Mouse (Mus musculus) embryonic facial prominence, embryonic 14.5 days (tissue): ENCODE data around the gene Cdk6. TPM values are rescaled to one million over a fixed set of nuclear protein-coding genes. Genes with fewer than 3 reads are reported as not detected.
A peak's percentile ranks its signal among the peaks of the same experiment; 100 is the strongest.
"Not testable (repeated sequence)": the region's sequence is repeated elsewhere in the genome, so short reads cannot be mapped to it uniquely, and the experiment has no call there.

ENCODE experiments used
- ATAC-seq: fragments of 200-750 bp; cut with Nextera tagmentation; 2 replicates; pipeline ENCODE4 v1.8.0; 2017; ENCODE audit warnings: low read depth, moderate number of reproducible peaks, moderate TSS enrichment
- DNase-seq: peaks from one replicate; pipeline ENCODE4 v3.0.0-alpha.2; 2015; ENCODE audit warnings: low spot score
- H3K27ac ChIP-seq: fragments of 300-500 bp; sonication (generic); replicated peaks from 2 replicates; pipeline ENCODE4 v1.5.1; 2014; ENCODE audit warnings: low read depth, mild to moderate bottlenecking, low read length, moderate library complexity
- H3K27me3 ChIP-seq: fragments of 300-500 bp; sonication (generic); replicated peaks from 2 replicates; pipeline ENCODE4 v1.6.1; 2014; ENCODE audit warnings: low read length; ENCODE audit not compliant: control insufficient read depth, insufficient read depth
- H3K36me3 ChIP-seq: fragments of 300-500 bp; sonication (generic); 2 replicates; pipeline ENCODE4 v1.6.1; 2014; ENCODE audit warnings: low read length, mixed read lengths; ENCODE audit not compliant: control insufficient read depth, insufficient read depth
- H3K4me1 ChIP-seq: fragments of 300-500 bp; sonication (generic); 2 replicates; pipeline ENCODE4 v1.6.1; 2014; ENCODE audit warnings: antibody characterized with exemption, low read length; ENCODE audit not compliant: control insufficient read depth, insufficient read depth
- H3K4me2 ChIP-seq: fragments of 300-500 bp; sonication (generic); 2 replicates; pipeline ENCODE4 v1.6.1; 2014; ENCODE audit warnings: low read depth, mild to moderate bottlenecking, low read length, moderate library complexity, mixed read lengths
- H3K4me3 ChIP-seq: fragments of 300-500 bp; sonication (generic); 2 replicates; pipeline ENCODE4 v1.5.1; 2014; ENCODE audit warnings: low read depth, mild to moderate bottlenecking, low read length
- H3K9ac ChIP-seq: fragments of 300-500 bp; sonication (generic); 2 replicates; pipeline ENCODE4 v1.6.1; 2014; ENCODE audit warnings: low read depth, mild to moderate bottlenecking, low read length, moderate library complexity, mixed read lengths
- H3K9me3 ChIP-seq: fragments of 300-500 bp; sonication (generic); 2 replicates; pipeline ENCODE4 v1.6.1; 2016; ENCODE audit warnings: low read length; ENCODE audit not compliant: control insufficient read depth
- WGBS: fragments of 180-500 bp; shearing (Covaris S2); extraction: QIAGEN DNeasy Blood & Tissue Kit; methylation state at CpG from one replicate; pipeline ENCODE4 v1.1.7; 2014; 5-methylcytosine and 5-hydroxymethylcytosine counted together
- polyA plus RNA-seq: library from polyadenylated mRNA; unstranded; fragments of >200 nt; fragmentation: Nextera tagmentation; extraction: Ambion mirVana; gene quantifications from 2 replicates; pipeline ENCODE4 v1.2.1, GENCODE M21; 2014

The Cdk6 gene
- polyA plus RNA-seq, 1 experiment from 2014 or later, result 21.3 TPM

GRCm38 (mm10) chr5:3341931-3342770, 866 bp downstream of the Cdk6 start:
- ATAC-seq (peak; percentile 32), DNase-seq (peak; percentile 67)
- peak overlapping the region; percentile 96 for H3K4me2 ChIP-seq
- WGBS, result under 1% methylated on average over 51 of the region's 60 CpGs
- H3K9me3 ChIP-seq, result no peaks in the 10 kb centered on the region
- H3K27me3 ChIP-seq, result no peaks in the 10 kb centered on the region
- peak overlapping the region; percentile 66 for H3K4me3 ChIP-seq
- no peaks in the 10 kb centered on the region for H3K36me3 ChIP-seq
- H3K4me1 ChIP-seq, result no peaks in the 10 kb centered on the region
- peak overlapping the region; percentile 76 for H3K9ac ChIP-seq
- peak overlapping the region; percentile 88 for H3K27ac ChIP-seq

DNA sequence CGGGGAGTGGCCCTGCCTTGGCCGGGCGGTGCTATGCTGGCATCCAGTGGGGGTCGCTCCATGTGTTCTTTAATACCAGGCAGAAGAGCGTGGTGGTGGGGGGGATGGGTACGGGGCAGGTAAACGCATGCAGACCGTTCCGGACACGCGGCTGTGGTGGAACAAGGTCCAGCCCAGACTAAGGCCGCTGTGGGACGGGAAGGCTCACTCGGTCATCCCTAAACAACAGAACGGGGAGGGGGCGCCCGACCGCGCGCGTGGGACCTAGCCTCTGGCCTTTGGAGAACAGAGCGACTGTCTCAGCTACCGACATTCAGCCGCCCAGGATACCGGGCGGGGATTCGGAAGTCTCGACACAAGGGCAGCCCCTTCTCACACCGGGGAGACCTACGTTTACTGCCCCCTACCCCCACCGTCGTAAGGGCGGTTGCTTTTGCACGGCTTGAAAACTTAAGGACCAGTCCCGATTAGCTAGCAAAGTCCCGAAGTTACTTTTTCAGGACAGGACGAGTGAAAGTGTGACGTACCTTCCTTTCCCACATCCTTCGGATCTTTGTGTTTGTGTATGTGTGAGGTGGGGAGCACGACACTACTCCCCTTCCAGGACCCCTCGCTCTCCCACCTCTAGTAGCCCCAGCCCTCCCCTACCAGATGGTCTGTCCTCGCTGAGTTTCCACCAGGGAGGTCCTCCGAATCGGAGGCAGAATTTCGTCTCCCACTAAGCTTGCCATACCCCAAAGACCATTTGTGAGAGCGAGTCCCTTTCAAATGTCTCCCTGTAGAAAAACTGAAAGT, 1.7 kb downstream of the Cdk6 start:
- no peaks in the 10 kb centered on the region for H3K4me1 ChIP-seq
- no peaks in the 10 kb centered on the region for H3K9me3 ChIP-seq
- H3K36me3 ChIP-seq, result no peaks in the 10 kb centered on the region
- no peaks in the 10 kb centered on the region for H3K27me3 ChIP-seq
- ATAC-seq, result peak; percentile 48
- WGBS, result under 1% methylated on average over 40 of the region's 46 CpGs
- H3K4me2 ChIP-seq, result peak overlapping the region; percentile 96
- DNase-seq, result peak; percentile 79
- H3K9ac ChIP-seq, result peak overlapping the region; percentile 76
- H3K4me3 ChIP-seq, result peak overlapping the region; percentile 66
- peak overlapping the region; percentile 88 for H3K27ac ChIP-seq

GRCm38 (mm10) chr5:3343566-3344080, 2.3 kb downstream of the Cdk6 start:
- ATAC-seq (peak; percentile 74), DNase-seq (peak; percentile 72)
- no peaks in the 10 kb centered on the region for H3K27me3 ChIP-seq
- peak overlapping the region; percentile 66 for H3K4me3 ChIP-seq
- H3K36me3 ChIP-seq, result no peaks in the 10 kb centered on the region
- H3K4me2 ChIP-seq, result peak overlapping the region; percentile 96
- peak overlapping the region; percentile 88 for H3K27ac ChIP-seq
- H3K9ac ChIP-seq, result peak overlapping the region; percentile 76
- no peaks in the 10 kb centered on the region for H3K9me3 ChIP-seq
- no peaks in the 10 kb centered on the region for H3K4me1 ChIP-seq
- under 1% methylated on average over 36 of the region's 37 CpGs for WGBS

GRCm38 (mm10) chr5:3344081-3344631, 2.9 kb downstream of the Cdk6 start:
- Histone ChIP-seq H3K4me2 (peak overlapping the region; percentile 96), H3K27ac (peak overlapping the region; percentile 88), H3K4me3 (peak overlapping the region; percentile 66), H3K27me3 (no peaks in the 10 kb centered on the region), H3K36me3 (no peaks in the 10 kb centered on the region), H3K9ac (peak overlapping the region; percentile 76), H3K9me3 (no peaks in the 10 kb centered on the region), H3K4me1 (no peaks in the 10 kb centered on the region)
- ATAC-seq (peak; percentile 77), DNase-seq (peak; percentile 85)
- under 1% methylated on average over 50 of the region's 58 CpGs for WGBS

DNA sequence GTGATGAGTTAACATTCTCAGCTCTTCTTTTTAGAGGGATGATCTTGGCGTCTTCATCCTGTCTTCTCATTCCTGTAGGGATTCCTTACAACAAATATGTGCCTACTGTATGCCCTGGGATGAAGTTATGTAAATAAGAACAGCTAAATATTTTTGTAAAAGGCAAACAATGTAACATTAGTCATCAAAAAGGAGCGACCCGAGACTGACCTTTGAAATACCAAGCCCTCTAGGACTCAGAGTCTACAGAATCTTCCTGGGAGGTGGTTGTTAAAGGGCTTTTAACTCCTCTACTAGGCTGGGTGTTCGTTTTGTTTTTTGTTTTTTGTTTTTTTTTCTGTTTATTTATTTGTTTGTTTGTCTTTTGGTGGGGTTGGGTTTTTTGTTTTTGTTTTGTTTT, 4.3 kb downstream of the Cdk6 start:
- not testable (repeated sequence) for H3K4me1 ChIP-seq, ATAC-seq, H3K9me3 ChIP-seq, H3K4me3 ChIP-seq, H3K36me3 ChIP-seq, H3K27me3 ChIP-seq, H3K9ac ChIP-seq, H3K27ac ChIP-seq, DNase-seq
- 60% methylated on average over 4 of the region's 4 CpGs for WGBS
- H3K4me2 ChIP-seq, result peak overlapping the region; percentile 96; the same call in 1 of the 2 replicates

- not testable (repeated sequence) for H3K27me3 ChIP-seq, H3K27ac ChIP-seq, H3K4me1 ChIP-seq, H3K9me3 ChIP-seq, DNase-seq, H3K4me3 ChIP-seq, H3K36me3 ChIP-seq, ATAC-seq, H3K4me2 ChIP-seq, H3K9ac ChIP-seq
- WGBS, result 77% methylated on average over 4 of the region's 4 CpGs
Observed at GRCm38 (mm10) chr5:3349393-3349792, 8.1 kb downstream of the Cdk6 start.

DNA sequence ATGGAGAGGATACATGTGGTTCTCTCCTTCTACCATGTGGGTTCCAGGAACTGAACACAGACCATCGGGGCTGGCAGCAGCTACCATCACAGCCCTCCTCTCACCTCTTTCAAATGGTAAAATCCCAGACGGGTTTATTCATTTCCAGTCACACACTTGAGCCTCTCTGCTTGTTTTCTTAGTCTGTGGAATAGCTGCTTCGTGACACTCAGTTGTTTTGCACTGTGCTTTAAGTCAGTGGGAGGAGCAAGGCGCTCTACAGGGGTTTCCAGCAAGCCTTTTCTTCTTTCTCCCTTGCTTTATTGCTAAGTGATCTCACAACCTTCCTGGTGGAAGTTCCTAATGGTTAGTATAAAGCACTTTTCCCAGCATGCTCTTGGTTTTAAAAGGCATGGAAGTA, 10.6 kb downstream of the Cdk6 start:
- H3K27ac ChIP-seq, H3K4me3 ChIP-seq, H3K27me3 ChIP-seq, H3K9ac ChIP-seq, H3K36me3 ChIP-seq, ATAC-seq, H3K9me3 ChIP-seq, H3K4me2 ChIP-seq, H3K4me1 ChIP-seq, DNase-seq: not testable (repeated sequence)
- 65% methylated on average over 4 of the region's 4 CpGs for WGBS

DNA sequence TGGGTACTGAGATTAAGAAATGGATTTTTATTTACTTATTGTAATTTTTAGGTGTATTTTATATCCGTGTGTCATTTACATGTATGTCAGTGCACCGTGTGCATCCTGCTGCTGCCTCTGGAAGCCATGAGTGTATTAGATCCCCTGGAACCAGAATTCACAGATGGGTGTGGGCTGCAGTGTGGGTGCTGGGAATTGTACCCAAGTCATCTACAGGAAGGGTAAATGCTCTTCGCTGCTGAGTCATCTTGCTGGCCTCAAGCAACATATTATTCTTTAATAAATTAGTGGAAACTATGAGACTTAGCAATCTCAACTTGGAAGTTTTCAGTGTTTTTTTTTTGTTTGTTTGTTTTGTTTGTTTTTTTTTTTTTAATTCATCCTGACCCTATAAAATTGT, 11.0 kb downstream of the Cdk6 start:
- Histone ChIP-seq H3K9ac (no peak overlapping the region), H3K27me3 (no peaks in the 10 kb centered on the region), H3K36me3 (no peaks in the 10 kb centered on the region), H3K4me2 (no peak overlapping the region), H3K4me3 (no peak overlapping the region), H3K4me1 (no peaks in the 10 kb centered on the region), H3K9me3 (no peaks in the 10 kb centered on the region), H3K27ac (no peak overlapping the region)
- 96% methylated on average over 3 of the region's 3 CpGs for WGBS
- DNase-seq (no peak), ATAC-seq (no peak)
